Mouse (Mus musculus) neutrophil, adult 5-6 weeks (primary cell): ENCODE measurements at regions not wholly inside any gene's neighbourhood (a gene's known extent, or its start where the extent isn't known, plus 50 kb on each side); places are given as distances from the start of the nearest gene placed in this dataset.

Experiments used
- ATAC-seq: fragments of 151-379, 151-347 bp; 2 replicates; pipeline ENCODE4 v1.8.0; 2017; ENCODE audit warnings: mild to moderate bottlenecking, moderate TSS enrichment; ENCODE audit not compliant: insufficient number of reproducible peaks, poor library complexity, low FRiP score, severe bottlenecking; ENCODE audit errors: extremely low read depth

DNA sequence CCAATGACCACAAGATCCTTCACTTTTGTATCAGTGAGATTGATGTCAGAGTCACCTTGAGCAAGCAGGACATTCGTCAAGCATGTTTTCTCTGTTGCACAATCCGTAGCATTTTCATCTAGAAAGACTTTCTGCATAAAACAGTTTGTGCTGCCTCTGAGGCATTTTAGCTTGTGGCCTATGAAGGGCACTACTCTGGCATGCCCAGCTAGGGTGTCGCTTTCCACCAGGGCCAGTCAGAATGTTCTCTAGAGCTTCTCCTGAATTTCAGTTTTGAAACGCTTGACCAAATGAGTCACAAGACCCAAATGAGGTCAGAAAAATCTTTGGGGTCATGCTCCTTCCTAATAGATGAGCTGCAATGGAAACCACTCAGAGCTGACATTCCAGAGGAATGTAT is 529.6 kb upstream of the Mctp2 start:
- no peak for ATAC-seq

GRCm38 (mm10) chr7:72836457-72836985 is 530.1 kb upstream of the Mctp2 start:
- ATAC-seq = no peak

DNA sequence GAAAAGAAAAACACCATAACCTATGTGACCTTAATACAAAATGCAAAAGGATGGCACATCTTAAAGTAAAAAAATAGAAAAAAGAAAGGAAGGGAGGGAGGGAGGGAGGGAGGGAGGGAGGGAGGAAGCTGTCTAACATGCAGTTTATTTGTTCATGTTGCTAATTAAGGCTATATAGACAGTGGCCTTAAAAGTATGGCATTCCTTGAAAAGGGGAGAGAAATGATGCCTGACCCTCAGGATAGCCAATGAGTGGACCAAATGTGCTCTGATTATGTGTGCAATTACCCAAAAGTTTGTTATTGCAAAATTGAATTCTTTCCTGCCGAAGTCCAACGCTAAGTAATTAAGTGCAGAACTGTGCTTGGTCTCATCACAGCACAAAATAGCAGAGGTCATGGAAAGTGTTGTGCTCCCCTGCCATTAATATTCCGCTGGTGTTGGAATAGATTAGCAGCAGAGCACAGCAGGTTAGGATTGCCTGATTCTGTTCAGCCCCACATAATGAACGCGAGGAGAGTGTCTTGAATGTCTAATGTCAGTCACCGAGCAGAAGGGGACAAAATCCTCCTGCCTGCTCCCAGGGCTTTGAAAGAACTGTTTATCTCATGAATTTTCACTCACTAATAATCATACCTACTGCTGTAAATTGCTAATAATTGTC is 531.7 kb upstream of the Mctp2 start:
- no peak for ATAC-seq

DNA sequence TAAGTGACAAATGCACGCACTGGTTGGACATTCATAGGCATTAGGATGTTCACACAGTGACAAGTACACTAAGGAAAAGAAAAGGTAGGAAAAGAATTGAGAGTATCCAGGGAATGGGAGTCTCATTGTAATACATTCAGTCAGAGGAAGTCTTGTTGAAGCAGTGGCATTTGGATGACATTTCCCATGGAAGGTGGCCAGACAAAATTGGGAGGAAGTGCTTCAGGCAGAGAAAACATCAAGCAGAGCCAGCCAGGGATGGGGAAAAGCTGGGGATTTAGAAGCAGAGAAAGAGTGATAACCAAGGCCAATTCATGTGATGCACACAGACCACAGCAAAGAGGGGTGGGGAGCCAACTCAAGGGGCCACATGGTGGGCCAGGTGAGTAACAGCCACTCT is 524.0 kb upstream of the Rgma start:
- no peak for ATAC-seq

- no peak for ATAC-seq
Measured at GRCm38 (mm10) chr7:72854501-72855002, 520.8 kb upstream of the Rgma start.

GRCm38 (mm10) chr7:72866966-72867754 is 508.1 kb upstream of the Rgma start:
- ATAC-seq = no peak

DNA sequence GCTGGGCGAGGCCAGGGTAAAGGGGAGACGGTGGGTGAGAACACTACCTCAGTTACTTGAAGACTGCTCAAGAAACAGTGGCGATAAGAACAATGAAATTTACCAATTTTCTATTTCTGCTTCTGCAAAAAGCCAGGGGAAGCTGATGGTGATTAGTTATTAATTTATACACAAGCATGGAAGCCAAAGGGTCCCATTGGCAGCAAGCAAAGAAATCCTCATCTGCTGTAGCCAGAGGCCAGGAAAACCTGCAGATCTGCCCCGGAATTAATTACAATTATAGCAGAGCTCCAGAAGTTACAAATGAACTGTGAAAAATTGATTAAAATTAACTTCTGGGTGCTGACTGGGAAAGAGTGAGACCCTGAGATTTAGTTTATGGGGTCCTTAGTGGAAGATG is 506.2 kb upstream of the Rgma start:
- no peak for ATAC-seq

DNA sequence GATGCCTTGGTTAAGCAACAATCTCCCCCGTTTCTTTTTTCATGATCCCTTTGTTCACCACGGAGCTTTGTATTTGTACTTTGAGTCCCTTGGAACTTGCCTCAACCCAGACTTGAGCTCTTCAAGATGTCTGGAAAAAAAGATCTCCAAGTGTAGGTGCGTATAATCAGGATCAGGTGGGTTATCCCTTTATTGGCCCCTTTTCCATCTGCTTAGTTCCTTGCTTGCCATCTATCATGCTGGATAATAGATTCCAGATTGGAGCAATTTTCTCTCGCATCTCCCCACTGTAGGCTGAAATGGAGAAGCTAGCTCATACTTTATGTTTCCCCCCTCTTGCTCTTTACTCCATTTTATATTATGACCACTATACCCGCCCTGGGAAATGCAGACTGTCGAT is 474.5 kb upstream of the Rgma start:
- no peak for ATAC-seq

DNA sequence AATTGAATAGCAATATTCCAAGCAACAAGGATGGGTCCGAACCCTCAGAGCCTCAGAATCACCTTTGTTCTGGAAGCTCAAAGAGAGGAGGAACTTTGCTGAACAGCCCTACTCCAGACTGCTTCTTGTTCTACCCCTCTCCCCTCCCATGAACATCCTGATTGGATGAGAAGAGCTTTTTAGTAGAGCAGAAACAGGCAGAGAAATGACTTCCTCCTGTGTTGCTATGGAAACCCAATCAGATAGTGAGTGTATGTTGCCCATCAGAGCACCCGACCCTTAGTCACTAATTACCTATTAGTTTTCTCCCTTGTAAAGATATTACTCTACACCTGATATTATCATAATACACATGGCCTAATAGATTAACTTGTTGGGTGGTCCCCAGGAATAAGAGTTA is 469.4 kb upstream of the Rgma start:
- ATAC-seq = no peak

- no peak for ATAC-seq
Measured at GRCm38 (mm10) chr7:72906536-72906935, 468.8 kb upstream of the Rgma start.

- no peak for ATAC-seq
Measured at GRCm38 (mm10) chr7:72926772-72927380, 448.4 kb upstream of the Rgma start.

DNA sequence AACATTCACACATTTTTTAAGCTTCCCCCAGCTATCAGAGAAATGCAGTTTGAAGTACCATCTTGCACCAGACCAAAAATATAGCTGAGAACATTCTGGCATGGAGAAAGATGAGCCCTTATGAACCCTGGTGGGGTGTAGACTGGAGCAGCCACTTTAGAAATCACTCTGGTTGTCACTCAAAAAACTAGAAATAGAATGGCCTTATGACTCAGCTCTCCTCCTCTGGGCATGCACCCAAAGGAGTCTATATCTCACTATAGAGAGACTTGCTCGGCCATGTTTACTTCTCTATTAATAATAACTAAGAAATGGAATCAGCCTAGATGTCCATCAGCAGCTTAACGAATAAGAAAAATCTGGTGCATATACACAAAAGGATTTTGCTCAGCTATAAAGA is 436.5 kb upstream of the Rgma start:
- ATAC-seq = no peak

DNA sequence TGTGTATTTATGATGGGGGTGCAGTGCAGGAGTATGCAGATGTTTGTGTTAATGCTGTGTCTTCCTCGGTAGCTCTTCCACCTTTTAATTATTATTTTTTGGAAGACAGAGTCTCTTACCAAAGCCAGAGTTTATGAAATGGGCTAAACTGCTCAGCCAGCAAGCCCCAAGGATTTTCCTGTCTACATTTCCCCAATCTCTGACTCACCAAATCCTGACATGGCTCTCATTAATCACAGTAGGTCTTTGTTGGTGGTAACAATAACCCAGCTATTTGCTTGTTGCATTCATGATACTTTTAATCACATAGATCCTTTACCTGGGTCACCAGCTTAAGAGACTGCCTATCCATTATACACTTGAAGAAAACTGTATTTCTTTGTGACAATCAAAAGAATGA is 427.8 kb upstream of the Rgma start:
- ATAC-seq = no peak

- no peak for ATAC-seq
Measured at GRCm38 (mm10) chr7:72948026-72948425, 427.3 kb upstream of the Rgma start.

DNA sequence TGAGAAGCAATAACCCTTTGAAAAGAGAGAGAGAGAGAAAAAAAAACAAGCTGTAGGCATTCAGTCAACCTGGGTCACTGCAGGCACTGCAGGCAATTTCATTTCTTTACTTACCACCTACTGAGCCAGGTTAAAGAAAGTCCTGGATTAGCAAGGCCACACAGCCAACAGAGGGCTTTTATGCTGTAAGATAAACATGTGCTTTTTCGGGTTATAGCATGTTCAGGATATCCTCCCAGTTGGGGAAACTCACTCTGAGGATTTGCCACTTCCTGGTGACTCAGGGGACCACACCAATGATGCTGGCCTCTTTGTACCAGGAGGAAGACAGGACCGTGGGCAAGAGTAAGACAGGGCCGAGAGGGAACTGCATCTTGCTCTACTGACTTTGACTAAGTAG is 426.6 kb upstream of the Rgma start:
- ATAC-seq = no peak

DNA sequence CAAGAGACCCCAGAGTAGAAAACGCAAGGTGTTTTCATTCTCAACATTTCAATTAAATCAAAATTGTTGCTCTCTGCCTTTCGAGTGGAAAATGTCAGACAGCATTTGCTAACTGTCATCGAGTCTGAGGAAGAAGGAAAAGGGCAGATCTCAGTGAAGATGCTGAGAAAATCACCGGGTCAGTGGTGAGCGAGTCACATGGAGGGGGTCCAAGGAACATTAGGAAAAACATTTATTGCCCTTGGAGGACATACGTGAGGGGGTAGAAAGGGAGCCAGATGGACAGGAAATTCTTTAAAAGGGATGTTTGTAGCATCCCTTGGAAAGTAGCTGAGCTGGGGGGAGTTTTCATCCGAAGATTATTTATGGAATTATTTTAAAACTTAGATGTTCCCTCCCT is 425.4 kb upstream of the Rgma start:
- ATAC-seq = no peak

GRCm38 (mm10) chr7:72957674-72958073 is 417.6 kb upstream of the Rgma start:
- ATAC-seq = no peak

DNA sequence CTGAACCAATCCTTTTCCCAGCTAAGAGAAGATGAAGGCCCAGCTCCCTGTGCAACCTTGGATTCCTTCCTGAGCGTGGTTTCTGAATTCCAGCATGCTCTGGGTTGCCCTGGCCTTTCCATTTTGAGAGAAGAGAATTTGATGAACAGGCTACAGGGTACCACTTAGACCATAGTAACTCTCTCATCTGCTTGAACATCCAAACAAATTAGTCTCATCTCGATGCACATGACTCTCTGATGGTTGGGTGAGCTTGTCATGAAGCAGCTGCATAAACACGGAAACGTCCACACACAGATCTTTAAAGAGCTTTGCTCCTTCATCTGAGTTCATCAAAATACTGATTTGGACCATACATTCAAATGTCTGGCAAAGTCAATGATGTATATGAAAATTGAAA is 414.0 kb upstream of the Rgma start:
- ATAC-seq = no peak

- ATAC-seq = no peak
Measured at GRCm38 (mm10) chr7:72962815-72963214, 412.5 kb upstream of the Rgma start.

DNA sequence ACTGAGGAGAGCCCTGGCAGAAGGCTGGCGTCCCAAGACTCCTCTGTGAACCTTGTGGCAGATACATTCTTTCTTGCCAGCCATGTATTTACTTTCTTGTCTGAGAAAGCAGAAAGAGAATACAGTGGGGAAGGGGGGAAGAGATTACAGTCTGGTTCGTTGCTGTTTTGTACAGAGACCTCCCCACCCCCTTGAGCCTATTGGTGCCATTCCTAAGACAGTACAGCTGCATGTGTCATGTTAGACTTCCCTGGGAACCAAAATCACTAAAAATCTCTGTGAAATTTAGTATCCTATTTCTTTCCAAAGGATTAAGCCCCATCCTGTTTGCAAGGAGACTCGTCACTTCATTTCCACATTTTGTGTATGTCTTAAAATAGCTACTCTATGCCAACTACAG is 411.4 kb upstream of the Rgma start:
- ATAC-seq = no peak
